In genomic region chr9:41446431-41447203, GRCm38 (mm10) we compare ENCODE assay signal across 9 mouse cellular contexts.
DNase-seq lines count a peak whose midpoint lies in the region; ATAC-seq and TF ChIP-seq lines count a peak whose summit lies in the region.
"Had no signal": no experiment of that assay in that cellular context is flagged by ENCODE, and none has a peak within 500 bp of the region (broad histone marks: within the 10 kb centered on the region; RNA-seq: fewer than 3 reads in every experiment).

No protein-coding gene starts in this region.

- peak overlapping the region; percentile 84 for H3K27ac ChIP-seq in gastrocnemius, adult 2 months
- peak overlapping the region; percentile 90 for H3K27ac ChIP-seq in embryonic facial prominence, embryonic 10.5 days (replicated peaks)
- H3K27ac ChIP-seq in hindbrain, embryonic 13.5 days: peak overlapping the region; percentile 98
- peak overlapping the region; percentile 90 for H3K27ac ChIP-seq in limb, embryonic 10.5 days

- H3K4me2 ChIP-seq in hindbrain, embryonic 13.5 days: peak overlapping the region; percentile 40; the same call in 1 of the 2 replicates

- no peak for TF ChIP-seq CTCF in gastrocnemius, adult 2 months (IDR thresholded peaks at IDR 0.05)

- WGBS in embryonic facial prominence, embryonic 10.5 days: 65% methylated on average over 9 of the region's 9 CpGs
- 42% methylated on average over 9 of the region's 9 CpGs for WGBS in hindbrain, embryonic 13.5 days
- 70% methylated on average over 9 of the region's 9 CpGs for WGBS in limb, embryonic 10.5 days

- intact Hi-C loops in gastrocnemius, adult 2 months (cut with DNase I): loop anchor here (5.0 kb wide), 1 partner anchor 39 kb away; no protein-coding TSS in a partner anchor

- no peak for DNase-seq in gastrocnemius, adult 2 months
- DNase-seq in gastrocnemius, postnatal 4 days (ENCODE audit: low spot score in 2 of 2): no peak
- DNase-seq in embryonic facial prominence, embryonic 10.5 days (ENCODE audit: low spot score): peak; percentile 29
- peak; percentile 34 for DNase-seq in limb, embryonic 10.5 days (ENCODE audit: low spot score)
- DNase-seq in right cerebral cortex, postnatal 36 days (ENCODE audit: low spot score in 2 of 2): peak; percentile 57 to 73
- no peak for DNase-seq in testis, postnatal 14 days (ENCODE audit: low spot score)

- H3K9me3 ChIP-seq in embryonic facial prominence, embryonic 10.5 days: no peaks in the 10 kb centered on the region
- no peaks in the 10 kb centered on the region; the same call in 1 of the 2 replicates for H3K9me3 ChIP-seq in hindbrain, embryonic 13.5 days
- no peaks in the 10 kb centered on the region for H3K9me3 ChIP-seq in limb, embryonic 10.5 days (replicated peaks)

- no peaks in the 10 kb centered on the region for H3K27me3 ChIP-seq in embryonic facial prominence, embryonic 10.5 days (replicated peaks; ENCODE audit: low read depth, poor library complexity, severe bottlenecking)
- no peaks in the 10 kb centered on the region for H3K27me3 ChIP-seq in hindbrain, embryonic 13.5 days
- no peaks in the 10 kb centered on the region for H3K27me3 ChIP-seq in limb, embryonic 10.5 days (ENCODE audit: low read depth, poor library complexity, severe bottlenecking)
- H3K27me3 ChIP-seq: CH12.LX had no signal

- H3K36me3 ChIP-seq in embryonic facial prominence, embryonic 10.5 days (replicated peaks): peaks cover 3% of the 10 kb centered on the region; the same call in 1 of the 2 replicates
- peaks cover 12% of the 10 kb centered on the region for H3K36me3 ChIP-seq in hindbrain, embryonic 13.5 days
- H3K36me3 ChIP-seq in limb, embryonic 10.5 days: no peaks in the 10 kb centered on the region

- H3K4me1 ChIP-seq in embryonic facial prominence, embryonic 10.5 days: peaks cover 36% of the 10 kb centered on the region
- peaks cover 47% of the 10 kb centered on the region for H3K4me1 ChIP-seq in hindbrain, embryonic 13.5 days (replicated peaks)
- H3K4me1 ChIP-seq in limb, embryonic 10.5 days: peaks cover 39% of the 10 kb centered on the region

- peak overlapping the region; percentile 66 for H3K9ac ChIP-seq in hindbrain, embryonic 13.5 days

- peak overlapping the region; percentile 49 for H3K4me3 ChIP-seq in gastrocnemius, adult 2 months
- no peak overlapping the region for H3K4me3 ChIP-seq in embryonic facial prominence, embryonic 10.5 days
- H3K4me3 ChIP-seq in hindbrain, embryonic 13.5 days: no peak overlapping the region
- no peak overlapping the region for H3K4me3 ChIP-seq in limb, embryonic 10.5 days

- ATAC-seq in hindbrain, embryonic 13.5 days (ENCODE audit: low FRiP score): peak; percentile 90
- no peak for ATAC-seq in CD4-positive, CD25-positive, alpha-beta regulatory T cell, adult 4 months

Comparison
In these comparisons a context has a peak if more than half of its experiments do, and no peak if none do; other contexts are left out.
1. DNase-seq: peak in embryonic facial prominence, embryonic 10.5 days (single experiment), limb, embryonic 10.5 days (single experiment) and right cerebral cortex, postnatal 36 days (2 of 2); none in gastrocnemius, adult 2 months (single experiment), gastrocnemius, postnatal 4 days (0 of 2) and testis, postnatal 14 days (single experiment).
2. Peak in every context shown above with its lines, with median percentiles within 50 percentile points of each other: H3K27ac ChIP-seq.